Mouse (Mus musculus) heart, adult 2 months (tissue): ENCODE results near the gene Wdr5. TPM values are rescaled to one million over a fixed set of nuclear protein-coding genes. Genes with fewer than 3 reads are reported as not detected.
"Not testable (repeated sequence)": the region's sequence is repeated elsewhere in the genome, so short reads cannot be mapped to it uniquely, and the experiment has no call there.

ENCODE experiments used
- DNase-seq, 2 experiments: peaks; one replicate each; pipeline ENCODE4 v3.0.0; 2021
- H3K27ac ChIP-seq: fragments of 200-600 bp; 2 replicates; pipeline ENCODE4 v1.8.1; 2022
- H3K27me3 ChIP-seq: fragments of 200-500 bp; 2 replicates; pipeline ENCODE4 v1.6.1; 2012; ENCODE audit warnings: mild to moderate bottlenecking, low read length, inconsistent platforms, mixed read lengths; ENCODE audit not compliant: control insufficient read depth, insufficient read depth
- H3K36me3 ChIP-seq: fragments of 200-500 bp; 2 replicates; pipeline ENCODE4 v1.6.1; 2012; ENCODE audit warnings: low read length, inconsistent platforms; ENCODE audit not compliant: control insufficient read depth, insufficient read depth
- H3K4me1 ChIP-seq: fragments of 200-500 bp; 2 replicates; pipeline ENCODE4 v1.6.1; 2011; ENCODE audit warnings: low read length; ENCODE audit not compliant: control insufficient read depth, insufficient read depth
- H3K4me3 ChIP-seq: fragments of 200-600 bp; 2 replicates; pipeline ENCODE4 v1.8.1; 2022
- H3K79me2 ChIP-seq: fragments of 200-500 bp; replicated peaks from 2 replicates; pipeline ENCODE4 v1.6.1; 2012; ENCODE audit warnings: mild to moderate bottlenecking, inconsistent platforms, low read length, moderate library complexity, mixed read lengths; ENCODE audit not compliant: control insufficient read depth, insufficient read depth
- H3K9ac ChIP-seq: fragments of 200-500 bp; 2 replicates; pipeline ENCODE4 v1.6.1; 2012; ENCODE audit warnings: low read depth, mild to moderate bottlenecking, control low read depth, inconsistent platforms, low read length, mixed read lengths
- CTCF ChIP-seq: fragments of 200-600 bp; IDR thresholded peaks from 2 replicates; pipeline ENCODE4 v1.8.1; 2022; ENCODE audit warnings: antibody characterized with exemption, mild to moderate bottlenecking, moderate library complexity
- EP300 ChIP-seq: fragments of 200-500 bp; IDR thresholded peaks from 2 replicates; pipeline ENCODE4 v1.6.1; 2011; ENCODE audit warnings: low read depth, low read length, control low read depth; ENCODE audit not compliant: insufficient read depth
- POLR2A ChIP-seq: fragments of 200-500 bp; IDR thresholded peaks from 2 replicates; pipeline ENCODE4 v1.6.1; 2011; ENCODE audit warnings: mild to moderate bottlenecking, low read depth, low read length, control low read depth; ENCODE audit not compliant: insufficient read depth
- WGBS: fragments of 180-500 bp; shearing (Covaris S2); methylation state at CpG from one replicate; pipeline ENCODE4 v1.1.7; 2018; 5-methylcytosine and 5-hydroxymethylcytosine counted together
- intact Hi-C: fragments of 180-260 bp; cut with DNase I; formaldehyde crosslinking; loops from one replicate; pipeline ENCODE4 v1.15.1; 2025
- polyA plus RNA-seq: library from polyadenylated mRNA; depleted of rRNA; stranded (reverse); fragments of >200 nt; gene quantifications from 2 replicates; pipeline ENCODE4 v1.2.3, GENCODE M21; 2012
- total RNA-seq, 2 experiments: library from RNA; stranded (reverse); gene quantifications; 2 replicates each; pipeline ENCODE4 v1.2.3; 2021

The Wdr5 gene
- total and polyA plus RNA-seq, 3 experiments, result 18.6 to 24.8 (median 24.0) TPM

DNA sequence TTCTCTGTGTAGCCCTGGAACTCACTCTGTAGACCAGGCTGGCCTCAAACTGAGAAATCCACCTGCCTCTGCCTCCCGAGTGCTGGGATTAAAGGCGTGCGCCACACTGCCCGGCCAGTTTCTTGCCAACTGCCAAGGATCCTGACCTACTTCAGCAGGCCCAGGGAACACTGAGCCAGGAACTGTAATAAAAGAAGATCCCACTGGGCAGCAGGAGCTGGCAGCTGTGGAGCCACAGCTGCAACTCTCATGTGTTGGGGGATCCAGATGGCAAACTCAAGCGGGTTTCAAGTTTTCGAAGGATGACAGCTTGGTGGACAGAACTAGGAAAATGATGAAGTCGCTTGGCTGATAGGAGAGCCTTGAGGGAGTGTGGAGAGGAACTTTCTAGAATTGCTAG lies 4.3 kb upstream of the Wdr5 start:
- Histone ChIP-seq H3K27me3 (no peaks in the 10 kb centered on the region; the same call in 1 of the 2 replicates), H3K4me3 (no peak overlapping the region), H3K36me3 (no peaks in the 10 kb centered on the region), H3K4me1 (peaks cover 5% of the 10 kb centered on the region), H3K9ac (no peak overlapping the region), H3K27ac (no peak overlapping the region), H3K79me2 (0 out of 2 replicates have a peak, but pooled peaks cover 1% of the 10 kb centered on the region)
- DNase-seq, result no peak
- 88% methylated on average over 7 of the region's 7 CpGs for WGBS
- TF ChIP-seq POLR2A (no peak), CTCF (no peak), EP300 (no peak)
- intact Hi-C loops, result loop anchor here (10.0 kb wide), 1 partner anchor 226 kb away; no protein-coding TSS in a partner anchor

DNA sequence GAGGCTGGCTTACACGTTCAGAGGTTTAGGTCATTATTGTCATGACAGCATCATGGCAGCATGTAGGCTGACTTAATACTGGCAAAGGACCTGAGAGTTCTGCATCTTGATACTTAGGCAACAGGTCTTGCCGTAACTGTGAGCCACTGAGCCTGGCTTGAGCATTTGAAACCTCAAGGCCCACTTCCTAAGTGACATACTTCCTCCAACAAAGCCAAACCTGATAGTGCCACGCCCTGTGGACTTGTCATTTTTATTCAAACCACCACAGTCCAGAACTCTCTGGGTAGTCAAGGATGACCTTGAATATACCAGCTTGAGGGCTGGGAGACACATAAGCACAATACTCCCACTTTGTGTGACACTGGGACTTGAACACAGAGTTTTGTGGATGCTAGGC lies 2.0 kb upstream of the Wdr5 start:
- H3K9ac ChIP-seq, result no peak overlapping the region
- DNase-seq, result no peak
- 0 out of 2 replicates have a peak, but pooled peaks cover 1% of the 10 kb centered on the region for H3K36me3 ChIP-seq
- no peaks in the 10 kb centered on the region; the same call in 1 of the 2 replicates for H3K27me3 ChIP-seq
- no peak overlapping the region for H3K27ac ChIP-seq
- H3K79me2 ChIP-seq, result peaks cover 6% of the 10 kb centered on the region; the same call in 1 of the 2 replicates
- intact Hi-C loops, result loop anchor here (10.0 kb wide), 1 partner anchor 228 kb away; no protein-coding TSS in a partner anchor
- 85% methylated on average over 3 of the region's 3 CpGs for WGBS
- TF ChIP-seq POLR2A, result no peak
- TF ChIP-seq CTCF, result no peak
- TF ChIP-seq EP300, result no peak
- peaks cover 10% of the 10 kb centered on the region for H3K4me1 ChIP-seq
- no peak overlapping the region for H3K4me3 ChIP-seq

DNA sequence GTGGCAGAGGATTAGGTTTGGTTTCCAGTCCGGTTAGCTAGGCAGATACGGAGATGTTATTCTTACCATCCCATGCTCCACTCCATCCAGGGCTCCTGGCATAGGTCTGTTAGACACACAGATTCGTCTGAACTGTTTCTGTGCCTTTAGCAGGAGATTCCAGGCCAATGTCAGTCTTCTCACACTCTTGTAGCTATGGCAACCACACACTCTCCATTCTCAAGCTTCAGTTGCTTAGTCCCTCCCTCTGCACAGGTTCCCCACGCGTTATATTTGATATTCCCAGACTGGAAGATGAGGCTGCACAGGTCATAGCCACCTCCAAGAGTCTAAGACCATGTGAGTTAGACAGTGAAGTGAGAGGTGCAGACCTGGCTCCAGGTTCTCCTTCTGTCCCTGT lies 1.1 kb upstream of the Wdr5 start:
- peak overlapping the region; percentile 73; the same call in 1 of the 2 replicates for H3K9ac ChIP-seq
- no peaks in the 10 kb centered on the region; the same call in 1 of the 2 replicates for H3K27me3 ChIP-seq
- H3K4me1 ChIP-seq, result peaks cover 10% of the 10 kb centered on the region
- H3K27ac ChIP-seq, result peak overlapping the region; percentile 87
- peak overlapping the region; percentile 65 for H3K4me3 ChIP-seq
- H3K36me3 ChIP-seq, result 0 out of 2 replicates have a peak, but pooled peaks cover 1% of the 10 kb centered on the region
- intact Hi-C loops, result loop anchor here (2.0 to 10.0 kb wide), 2 partner anchors 39 to 229 kb away; no protein-coding TSS in a partner anchor
- TF ChIP-seq CTCF, result no peak
- TF ChIP-seq EP300, result no peak
- no peak for TF ChIP-seq POLR2A
- peaks cover 6% of the 10 kb centered on the region; the same call in 1 of the 2 replicates for H3K79me2 ChIP-seq
- no peak for DNase-seq
- WGBS, result 74% methylated on average over 5 of the region's 5 CpGs

DNA sequence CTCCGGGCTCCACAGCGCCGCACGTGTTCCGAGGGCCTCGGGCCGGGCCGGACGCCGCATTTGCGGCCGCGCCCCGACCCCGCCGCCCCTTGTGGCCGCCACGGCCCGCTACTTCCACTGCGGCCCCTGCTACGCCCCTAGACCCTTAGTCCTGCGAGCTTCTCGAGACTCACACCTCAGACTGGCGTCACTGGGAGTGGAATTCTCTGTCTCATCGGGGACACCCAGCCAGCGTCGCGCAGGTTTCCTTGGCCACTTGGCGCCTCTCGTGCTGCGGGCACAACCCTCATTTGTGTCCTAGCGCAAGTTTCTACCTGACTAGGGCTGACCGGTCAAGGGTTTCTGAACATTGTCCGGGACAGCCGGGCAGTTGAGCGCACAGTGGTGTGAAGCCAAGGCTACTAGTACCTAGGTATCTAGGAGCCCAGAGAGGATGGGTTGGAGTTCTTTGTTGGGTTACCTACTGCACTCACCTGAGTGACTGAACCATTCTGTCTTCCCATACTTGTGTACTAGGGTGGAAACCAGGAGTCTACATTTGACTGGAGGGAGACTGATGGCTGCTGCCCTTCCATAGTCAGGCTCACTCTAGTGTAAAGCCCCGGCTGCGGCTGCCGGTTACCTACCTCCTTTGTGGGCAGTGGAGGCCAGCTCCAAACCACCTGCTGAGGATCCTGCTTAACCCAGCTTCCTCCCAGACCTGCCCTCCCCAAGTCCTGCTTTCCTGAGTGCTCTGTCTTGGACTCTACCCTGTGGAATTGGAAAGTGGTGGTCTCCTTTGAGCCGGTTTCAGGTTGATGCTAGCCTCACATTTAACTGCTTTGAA lies 597 bp downstream of the Wdr5 start:
- DNase-seq, result no peak
- Histone ChIP-seq H3K27me3 (no peaks in the 10 kb centered on the region), H3K4me3 (peak overlapping the region; percentile 65), H3K79me2 (peaks cover 6% of the 10 kb centered on the region; the same call in 1 of the 2 replicates), H3K9ac (peak overlapping the region; percentile 78), H3K36me3 (0 out of 2 replicates have a peak, but pooled peaks cover 1% of the 10 kb centered on the region), H3K27ac (peak overlapping the region; percentile 87), H3K4me1 (peaks cover 10% of the 10 kb centered on the region)
- under 1% methylated on average over 40 of the region's 40 CpGs for WGBS
- TF ChIP-seq CTCF (peak; percentile 21; the same call in 1 of the 2 replicates), POLR2A (no peak), EP300 (no peak)
- intact Hi-C loops, result loop anchor here (1.0 to 10.0 kb wide), 3 partner anchors 24 to 231 kb away; no protein-coding TSS in a partner anchor

DNA sequence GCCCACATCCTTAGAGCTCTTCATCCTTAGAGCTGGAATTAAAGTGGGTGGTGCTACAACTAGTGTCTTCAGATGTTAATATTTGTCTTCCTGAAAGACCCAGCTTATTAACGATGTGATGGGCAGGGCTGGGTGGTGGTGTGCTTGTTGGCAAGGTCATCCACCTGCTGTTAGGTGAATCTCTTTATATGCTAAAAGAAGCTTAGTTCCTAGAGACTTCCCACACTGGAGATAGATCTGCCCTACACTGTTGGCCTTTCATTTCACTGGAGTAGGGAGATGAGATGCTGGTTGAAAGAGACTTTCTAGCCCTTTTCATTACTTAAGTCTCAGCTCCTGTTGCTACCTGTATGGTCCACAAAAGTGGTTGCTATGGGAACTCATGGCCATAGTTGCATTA lies 1.3 kb downstream of the Wdr5 start:
- TF ChIP-seq EP300 (no peak), CTCF (no peak), POLR2A (no peak)
- H3K9ac ChIP-seq, result no peak overlapping the region
- H3K27ac ChIP-seq, result no peak overlapping the region
- WGBS, result 12% methylated on average over 1 of the region's 1 CpGs
- no peak overlapping the region for H3K4me3 ChIP-seq
- peaks cover 6% of the 10 kb centered on the region; the same call in 1 of the 2 replicates for H3K79me2 ChIP-seq
- H3K4me1 ChIP-seq, result peaks cover 10% of the 10 kb centered on the region
- intact Hi-C loops, result loop anchor here (10.0 kb wide), 1 partner anchor 231 kb away; no protein-coding TSS in a partner anchor
- no peak for DNase-seq
- no peaks in the 10 kb centered on the region for H3K27me3 ChIP-seq
- H3K36me3 ChIP-seq, result 0 out of 2 replicates have a peak, but pooled peaks cover 1% of the 10 kb centered on the region

DNA sequence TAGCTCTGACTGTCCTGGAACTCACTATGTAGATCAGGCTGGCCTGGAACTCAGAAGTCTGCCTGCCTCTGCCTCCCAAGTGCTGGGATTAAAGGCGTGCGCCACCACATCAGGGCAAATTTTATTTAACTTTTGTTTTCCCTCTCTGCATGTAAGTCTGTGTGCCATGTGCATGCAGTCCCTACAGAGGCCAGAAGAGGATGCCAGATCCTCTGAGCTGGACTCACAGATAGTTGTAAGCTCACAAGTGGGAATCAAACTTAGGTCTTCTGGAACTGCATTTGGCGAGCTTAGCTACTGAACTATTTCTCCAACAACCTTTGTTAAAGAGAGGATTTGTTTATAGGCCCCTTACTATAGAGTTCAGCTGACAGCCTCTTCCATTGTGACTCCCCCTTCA lies 3.3 kb downstream of the Wdr5 start:
- no peaks in the 10 kb centered on the region for H3K27me3 ChIP-seq
- H3K27ac ChIP-seq, result no peak overlapping the region
- peak; percentile 35 for TF ChIP-seq CTCF
- no peak for TF ChIP-seq EP300
- H3K36me3 ChIP-seq, result 0 out of 2 replicates have a peak, but pooled peaks cover 1% of the 10 kb centered on the region
- intact Hi-C loops, result loop anchor here (10.0 kb wide), 1 partner anchor 233 kb away; no protein-coding TSS in a partner anchor
- H3K4me1 ChIP-seq, result peaks cover 10% of the 10 kb centered on the region
- peaks cover 6% of the 10 kb centered on the region; the same call in 1 of the 2 replicates for H3K79me2 ChIP-seq
- WGBS, result 100% methylated on average over 3 of the region's 3 CpGs
- no peak overlapping the region for H3K9ac ChIP-seq
- H3K4me3 ChIP-seq, result no peak overlapping the region
- DNase-seq, result no peak

DNA sequence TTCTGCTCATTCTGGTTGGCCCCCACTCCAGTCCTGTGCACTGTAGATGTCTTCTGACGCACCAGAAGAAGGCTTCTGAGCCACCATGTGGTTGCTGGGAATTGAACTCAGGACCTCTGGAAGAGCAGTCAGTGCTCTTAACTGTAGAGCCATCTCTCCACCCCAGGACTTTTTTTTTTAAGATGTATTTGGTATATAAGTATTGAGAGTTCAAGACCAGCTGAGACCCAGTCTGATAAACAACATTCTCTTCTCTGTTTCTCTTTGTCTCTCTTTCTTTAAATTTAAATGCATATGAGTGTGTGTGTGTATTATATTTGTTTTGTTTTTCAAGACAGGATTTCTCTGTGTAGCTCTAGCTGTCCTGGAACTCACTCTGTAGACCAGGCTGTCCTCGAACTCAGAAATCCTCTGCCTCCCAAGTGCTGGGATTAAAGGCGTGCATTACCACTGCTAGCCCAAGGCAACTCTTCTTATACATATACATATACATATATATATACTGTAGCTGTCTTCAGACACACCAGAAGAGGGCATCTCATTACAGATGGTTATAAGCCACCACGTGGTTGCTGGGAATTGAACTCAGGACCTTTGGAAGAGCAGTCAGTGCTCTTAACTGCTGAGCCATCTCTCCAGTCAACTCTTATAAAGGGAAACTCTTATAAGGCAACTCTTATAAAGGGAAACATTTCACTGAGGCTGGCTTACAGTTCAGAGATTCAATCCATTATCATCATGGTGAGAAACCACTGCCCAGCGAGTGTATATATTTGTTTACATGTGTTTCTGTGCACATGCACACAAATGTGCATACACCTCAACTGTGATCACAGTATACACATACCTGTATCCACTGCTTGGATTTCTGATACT lies 23.7 kb downstream of the Wdr5 start:
- not testable (repeated sequence) for H3K4me1 ChIP-seq, H3K27me3 ChIP-seq, H3K36me3 ChIP-seq, H3K4me3 ChIP-seq, H3K79me2 ChIP-seq, DNase-seq, H3K9ac ChIP-seq
- intact Hi-C loops, result loop anchor here (1.0 kb wide), 1 partner anchor 23 kb away; the partner anchor contains the start of gene Wdr5
- H3K27ac ChIP-seq, result peak overlapping the region; percentile 29
- WGBS, result 73% methylated on average over 5 of the region's 5 CpGs
